In the genomic region with DNA sequence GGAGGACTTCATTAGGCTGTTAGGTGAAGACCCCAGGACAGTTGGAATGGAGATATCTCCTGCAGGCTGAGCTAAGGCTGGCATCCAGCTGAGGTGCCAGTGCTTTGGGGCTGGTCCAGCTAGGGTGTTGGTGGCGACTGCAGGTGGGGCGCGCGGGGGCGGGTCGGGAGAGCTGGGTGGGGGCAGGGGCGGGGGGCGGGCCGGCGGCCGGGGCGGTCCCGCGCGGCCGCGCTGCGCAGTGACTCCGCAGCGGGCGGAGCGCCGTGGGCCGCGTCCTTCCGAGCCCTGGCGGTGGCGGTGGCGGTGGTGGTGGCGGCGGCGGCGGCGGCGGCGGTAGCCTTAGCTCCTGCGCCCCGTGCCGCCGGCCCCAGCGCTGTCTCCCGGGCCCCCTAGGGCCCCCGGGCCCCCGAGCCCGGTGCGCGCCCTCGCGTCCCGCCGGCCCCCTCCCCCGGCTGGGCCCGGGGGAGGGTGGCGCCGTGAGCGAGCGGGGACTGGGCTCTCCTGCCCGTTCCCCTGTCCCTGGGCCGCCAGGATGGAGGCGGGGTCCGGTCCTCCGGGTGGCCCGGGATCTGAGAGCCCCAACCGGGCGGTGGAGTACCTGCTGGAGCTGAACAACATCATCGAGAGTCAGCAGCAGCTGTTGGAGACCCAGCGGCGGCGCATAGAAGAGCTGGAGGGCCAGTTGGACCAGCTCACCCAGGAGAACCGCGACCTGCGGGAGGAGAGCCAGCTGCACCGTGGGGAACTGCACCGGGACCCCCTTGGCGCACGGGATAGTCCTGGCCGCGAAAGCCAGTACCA, we compare ENCODE assay signal across 8 mouse cellular contexts. TPM values are rescaled to one million over a fixed set of nuclear protein-coding genes. Genes with fewer than 3 reads are reported as not detected.
DNase-seq lines count a peak whose midpoint lies in the region; ATAC-seq and TF ChIP-seq lines count a peak whose summit lies in the region.

A gene (plus strand): TSS at position 328 of the 801 bp plus-strand sequence.

- peak within 1 kb of the TSS; percentile 73 for H3K4me2 ChIP-seq in hindbrain, embryonic 14.5 days (replicated peaks)
- peak within 1 kb of the TSS; percentile 69 for H3K4me2 ChIP-seq in midbrain, embryonic 11.5 days

- H3K9ac ChIP-seq in hindbrain, embryonic 14.5 days = peak within 1 kb of the TSS; percentile 70
- H3K9ac ChIP-seq in midbrain, embryonic 11.5 days (ENCODE audit: low read length) = peak within 1 kb of the TSS; percentile 59

- H3K4me3 ChIP-seq in bone marrow macrophage, adult 2 months (ENCODE audit: insufficient read depth, low read length) = peak within 1 kb of the TSS; percentile 79
- peak within 1 kb of the TSS; percentile 65 for H3K4me3 ChIP-seq in hindbrain, embryonic 14.5 days (replicated peaks; ENCODE audit: low read length)
- peak within 1 kb of the TSS; percentile 67 for H3K4me3 ChIP-seq in limb, embryonic 10.5 days
- H3K4me3 ChIP-seq in midbrain, embryonic 11.5 days (ENCODE audit: low read depth, low read length) = peak within 1 kb of the TSS; percentile 52

- H3K4me1 ChIP-seq in bone marrow macrophage, adult 2 months (ENCODE audit: control insufficient read depth, insufficient read depth, low read length) = peaks cover 5% of the 10 kb centered on the region; the same call in 1 of the 2 replicates
- H3K4me1 ChIP-seq in hindbrain, embryonic 14.5 days (replicated peaks; ENCODE audit: control insufficient read depth, insufficient read depth, low read length) = peaks cover 13% of the 10 kb centered on the region
- H3K4me1 ChIP-seq in limb, embryonic 10.5 days = no peaks in the 10 kb centered on the region
- H3K4me1 ChIP-seq in midbrain, embryonic 11.5 days (ENCODE audit: control insufficient read depth, insufficient read depth, low read length) = no peaks in the 10 kb centered on the region

- no peaks in the 10 kb centered on the region for H3K9me3 ChIP-seq in hindbrain, embryonic 14.5 days (ENCODE audit: control insufficient read depth, low read length)
- no peaks in the 10 kb centered on the region for H3K9me3 ChIP-seq in limb, embryonic 10.5 days (replicated peaks)
- no peaks in the 10 kb centered on the region for H3K9me3 ChIP-seq in midbrain, embryonic 11.5 days (ENCODE audit: control insufficient read depth, low read length)

- 6% methylated on average over 18 of the region's 78 CpGs for WGBS in hindbrain, embryonic 14.5 days
- 11% methylated on average over 50 of the region's 78 CpGs for WGBS in limb, embryonic 10.5 days
- 7% methylated on average over 22 of the region's 78 CpGs for WGBS in midbrain, embryonic 11.5 days

- TF ChIP-seq CTCF in bone marrow macrophage, adult 2 months (IDR thresholded peaks at IDR 0.05; ENCODE audit: low read depth, low read length) = no peak

- DNase-seq in ovary, postnatal 10 days (ENCODE audit: low spot score) = peak; percentile 14
- DNase-seq in ovary, postnatal 14 days (ENCODE audit: low spot score) = no peak
- DNase-seq in gastrocnemius, adult 18-20 months (ENCODE audit: low spot score) = no peak
- no peak for DNase-seq in hindbrain, embryonic 14.5 days (ENCODE audit: low spot score)
- DNase-seq in limb, embryonic 10.5 days (ENCODE audit: low spot score) = peak; percentile 49
- DNase-seq in midbrain, embryonic 11.5 days (ENCODE audit: low spot score, missing footprints) = peak; percentile 89

- no peak within 1 kb of the TSS for H3K27ac ChIP-seq in bone marrow macrophage, adult 2 months (ENCODE audit: insufficient read depth, low read depth, low read length)
- H3K27ac ChIP-seq in hindbrain, embryonic 14.5 days = no peak within 1 kb of the TSS
- H3K27ac ChIP-seq in limb, embryonic 10.5 days = peak within 1 kb of the TSS; percentile 68
- no peak within 1 kb of the TSS for H3K27ac ChIP-seq in midbrain, embryonic 11.5 days (ENCODE audit: low read depth, low read length)

- no peaks in the 10 kb centered on the region for H3K36me3 ChIP-seq in hindbrain, embryonic 14.5 days (replicated peaks; ENCODE audit: control insufficient read depth, insufficient read depth)
- H3K36me3 ChIP-seq in limb, embryonic 10.5 days = no peaks in the 10 kb centered on the region
- no peaks in the 10 kb centered on the region for H3K36me3 ChIP-seq in midbrain, embryonic 11.5 days (ENCODE audit: control insufficient read depth, insufficient read depth, low read length)

- H3K27me3 ChIP-seq in hindbrain, embryonic 14.5 days (ENCODE audit: control insufficient read depth, insufficient read depth, low read length) = peaks cover 73% of the 10 kb centered on the region
- H3K27me3 ChIP-seq in limb, embryonic 10.5 days (ENCODE audit: low read depth, poor library complexity, severe bottlenecking) = peaks cover 99% of the 10 kb centered on the region
- H3K27me3 ChIP-seq in midbrain, embryonic 11.5 days (ENCODE audit: control insufficient read depth, insufficient read depth, low read length) = peaks cover 55% of the 10 kb centered on the region

- peak; percentile 64; the same call in 1 of the 2 replicates for ATAC-seq in hindbrain, embryonic 14.5 days (ENCODE audit: low FRiP score)
- ATAC-seq in midbrain, embryonic 11.5 days (ENCODE audit: low FRiP score) = peak; percentile 75
- ATAC-seq in inflammation-experienced regulatory T-cells, adult 6 months = no peak

- TF ChIP-seq POLR2A in bone marrow macrophage, adult 2 months (IDR thresholded peaks at IDR 0.05; ENCODE audit: borderline replicate concordance, low read depth, low read length) = no peak

RNA-seq across cellular contexts. Expression of the gene that starts here (rescaled TPM):
- polyA plus RNA-seq in bone marrow macrophage, adult 2 months (2012; ENCODE audit: insufficient read depth, insufficient read length, missing spikeins) = 40.2 and 41.1 TPM in 2 replicates
- 10 to 100 TPM; 19.3 to 25.3 TPM for total RNA-seq in gastrocnemius, adult 18-20 months (2021)
- polyA plus RNA-seq in hindbrain, embryonic 14.5 days (2014; fragmentation: Nextera tagmentation; extraction: Ambion mirVana) = 8.4 and 9.5 TPM in 2 replicates
- 0.49 and 1.2 TPM in 2 replicates for polyA plus RNA-seq in limb, embryonic 10.5 days (2016; fragmentation: Nextera tagmentation; extraction: Ambion mirVana)
- 1.1 and 1.8 TPM in 2 replicates for polyA plus RNA-seq in midbrain, embryonic 11.5 days (2014; fragmentation: Nextera tagmentation; extraction: Ambion mirVana)
- polyA plus RNA-seq in inflammation-experienced regulatory T-cells, adult 6 months (2017; shearing (Covaris generic)) = under 1 TPM in 2 of 3 experiments, not detected in 1; 0.35 to 0.36 TPM

Comparison
In these comparisons a context has a peak if more than half of its experiments do, and no peak if none do; other contexts are left out.
1. DNase-seq: peak in ovary, postnatal 10 days (single experiment), limb, embryonic 10.5 days (single experiment) and midbrain, embryonic 11.5 days (single experiment); none in ovary, postnatal 14 days (single experiment), gastrocnemius, adult 18-20 months (single experiment) and hindbrain, embryonic 14.5 days (single experiment).
2. Peak in every context shown above with its lines, with median percentiles within 50 percentile points of each other: H3K4me3 ChIP-seq.